Mouse (Mus musculus) hindbrain, embryonic 10.5 days (tissue): ENCODE results near the gene Polr2g. TPM values are rescaled to one million over a fixed set of nuclear protein-coding genes. Genes with fewer than 3 reads are reported as not detected.
A peak's percentile ranks its signal among the peaks of the same experiment; 100 is the strongest.

Experiments used
- DNase-seq: peaks from one replicate; pipeline ENCODE4 v3.0.0-alpha.2; 2017; ENCODE audit warnings: low spot score
- H3K27ac ChIP-seq: fragments of 300-500 bp; sonication (generic); 2 replicates; pipeline ENCODE4 v1.5.1; 2016; ENCODE audit warnings: mild to moderate bottlenecking, moderate library complexity
- H3K27me3 ChIP-seq: fragments of 300-500 bp; sonication (generic); 2 replicates; pipeline ENCODE4 v1.6.1; 2016; ENCODE audit warnings: mild to moderate bottlenecking; ENCODE audit not compliant: poor library complexity, insufficient read depth, severe bottlenecking
- H3K36me3 ChIP-seq: fragments of 300-500 bp; sonication (generic); 2 replicates; pipeline ENCODE4 v1.6.1; 2016; ENCODE audit warnings: mild to moderate bottlenecking, moderate library complexity
- H3K4me1 ChIP-seq: fragments of 300-500 bp; sonication (generic); replicated peaks from 2 replicates; pipeline ENCODE4 v1.6.1; 2016; ENCODE audit warnings: mild to moderate bottlenecking
- H3K4me3 ChIP-seq: fragments of 300-500 bp; sonication (generic); 2 replicates; pipeline ENCODE4 v1.5.1; 2016; ENCODE audit warnings: mild to moderate bottlenecking, moderate library complexity
- H3K9me3 ChIP-seq: fragments of 300-500 bp; sonication (generic); 2 replicates; pipeline ENCODE4 v1.6.1; 2016; ENCODE audit warnings: mild to moderate bottlenecking, moderate library complexity
- WGBS: fragments of 180-500 bp; shearing (Covaris S2); methylation state at CpG from one replicate; pipeline ENCODE4 v1.1.7; 2016; 5-methylcytosine and 5-hydroxymethylcytosine counted together
- polyA plus RNA-seq: library from polyadenylated mRNA; unstranded; fragments of >200 nt; fragmentation: Nextera tagmentation; extraction: Ambion mirVana; gene quantifications from 2 replicates; pipeline ENCODE4 v1.2.1, GENCODE M21; 2016

Polr2g gene
- polyA plus RNA-seq, 1 experiment from 2014 or later, result 189 TPM

- H3K4me3 ChIP-seq, result peak overlapping the region; percentile 69
- no peaks in the 10 kb centered on the region for H3K9me3 ChIP-seq
- WGBS, result 91% methylated on average over 9 of the region's 9 CpGs
- no peaks in the 10 kb centered on the region for H3K27me3 ChIP-seq
- DNase-seq, result no peak
- H3K36me3 ChIP-seq, result peaks cover 52% of the 10 kb centered on the region
- H3K4me1 ChIP-seq, result peaks cover 25% of the 10 kb centered on the region
- H3K27ac ChIP-seq, result peak overlapping the region; percentile 94
Measured at GRCm38 (mm10) chr19:8803204-8803780, 4.9 kb upstream of the Polr2g start.

- DNase-seq, result peak; percentile 96
- peaks cover 41% of the 10 kb centered on the region for H3K36me3 ChIP-seq
- peak within 1 kb of the TSS; percentile 69 for H3K4me3 ChIP-seq
- under 1% methylated on average over 30 of the region's 30 CpGs for WGBS
- H3K27me3 ChIP-seq, result no peaks in the 10 kb centered on the region
- no peaks in the 10 kb centered on the region for H3K9me3 ChIP-seq
- H3K4me1 ChIP-seq, result peaks cover 32% of the 10 kb centered on the region
- peak within 1 kb of the TSS; percentile 94 for H3K27ac ChIP-seq
Measured at GRCm38 (mm10) chr19:8802130-8802821, 3.9 kb upstream of the Polr2g start, which contains the start of gene Zbtb3. TSS of gene Zbtb3 (plus strand) at chr19:8802555.

GRCm38 (mm10) chr19:8798947-8799315, 554 bp upstream of the Polr2g start:
- Histone ChIP-seq H3K4me3 (peak overlapping the region; percentile 86; the same call in 1 of the 2 replicates), H3K9me3 (no peaks in the 10 kb centered on the region), H3K4me1 (peaks cover 34% of the 10 kb centered on the region), H3K27ac (peak overlapping the region; percentile 91; the same call in 1 of the 2 replicates), H3K27me3 (no peaks in the 10 kb centered on the region), H3K36me3 (peaks cover 34% of the 10 kb centered on the region)
- DNase-seq, result no peak

DNA sequence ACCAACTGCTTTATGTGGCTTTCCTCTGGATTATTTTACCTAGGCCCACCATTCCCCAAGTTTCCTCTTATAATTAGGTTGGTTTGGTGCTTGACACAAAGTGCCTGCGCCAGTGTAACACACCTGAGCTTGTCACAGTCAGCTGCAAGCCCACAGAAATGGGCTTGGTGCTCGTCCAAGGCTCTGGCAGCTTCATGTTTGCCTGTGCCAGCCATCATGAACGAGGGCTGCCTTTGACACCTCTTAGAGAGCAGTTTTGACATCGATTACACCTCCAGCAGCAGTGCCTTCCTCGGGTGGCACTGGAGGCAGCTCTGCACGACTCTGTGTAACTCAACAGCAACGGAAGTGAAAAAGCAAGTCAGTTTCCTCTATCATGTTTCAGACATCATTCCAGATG, 8.2 kb downstream of the Polr2g start:
- H3K4me3 ChIP-seq, result no peak overlapping the region
- no peak for DNase-seq
- peaks cover 19% of the 10 kb centered on the region for H3K4me1 ChIP-seq
- no peak overlapping the region for H3K27ac ChIP-seq
- H3K9me3 ChIP-seq, result peaks cover 2% of the 10 kb centered on the region; the same call in 1 of the 2 replicates
- 84% methylated on average over 7 of the region's 7 CpGs for WGBS
- no peaks in the 10 kb centered on the region for H3K27me3 ChIP-seq
- H3K36me3 ChIP-seq, result peaks cover 47% of the 10 kb centered on the region

GRCm38 (mm10) chr19:8789171-8789570, 9.2 kb downstream of the Polr2g start:
- H3K27me3 ChIP-seq, result no peaks in the 10 kb centered on the region
- peaks cover 2% of the 10 kb centered on the region; the same call in 1 of the 2 replicates for H3K9me3 ChIP-seq
- no peak overlapping the region for H3K4me3 ChIP-seq
- DNase-seq, result no peak
- 69% methylated on average over 1 of the region's 1 CpGs for WGBS
- peaks cover 40% of the 10 kb centered on the region for H3K36me3 ChIP-seq
- H3K4me1 ChIP-seq, result peaks cover 23% of the 10 kb centered on the region
- H3K27ac ChIP-seq, result no peak overlapping the region

DNA sequence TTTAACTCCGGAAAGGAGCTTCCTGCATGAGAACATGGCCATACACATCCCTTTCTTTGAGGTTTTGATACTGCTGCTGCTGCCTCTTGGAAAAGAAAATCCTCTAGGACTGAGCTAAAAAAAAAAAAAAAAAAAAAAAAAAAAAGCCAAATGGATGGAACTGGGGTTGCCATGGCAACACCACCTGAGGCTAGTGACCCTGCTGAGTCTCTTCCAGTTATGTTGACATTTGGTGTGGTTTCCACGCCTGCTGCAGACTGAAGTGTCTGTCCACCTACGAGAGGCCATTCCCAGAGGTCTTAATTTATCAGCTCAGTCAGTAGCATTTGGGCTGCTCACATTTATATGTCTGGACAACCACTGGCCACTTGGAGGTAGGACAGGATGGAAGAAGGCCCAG, 9.9 kb downstream of the Polr2g start:
- peaks cover 2% of the 10 kb centered on the region; the same call in 1 of the 2 replicates for H3K9me3 ChIP-seq
- peaks cover 40% of the 10 kb centered on the region for H3K36me3 ChIP-seq
- H3K4me1 ChIP-seq, result peaks cover 23% of the 10 kb centered on the region
- H3K27me3 ChIP-seq, result no peaks in the 10 kb centered on the region
- peak; percentile 18 for DNase-seq
- 24% methylated on average over 3 of the region's 3 CpGs for WGBS
- H3K4me3 ChIP-seq, result no peak overlapping the region
- no peak overlapping the region for H3K27ac ChIP-seq

- under 1% methylated on average over 32 of the region's 32 CpGs for WGBS
- Histone ChIP-seq H3K36me3 (peaks cover 45% of the 10 kb centered on the region), H3K9me3 (no peaks in the 10 kb centered on the region), H3K27me3 (no peaks in the 10 kb centered on the region), H3K4me3 (peak within 1 kb of the TSS; percentile 84), H3K4me1 (peaks cover 23% of the 10 kb centered on the region), H3K27ac (peak within 1 kb of the TSS; percentile 93)
- DNase-seq, result peak; percentile 91
Measured at GRCm38 (mm10) chr19:8786008-8786781, 12.2 kb downstream of the Polr2g start, which contains the start of gene Taf6l. TSS of gene Taf6l (minus strand) at chr19:8786417.

DNA sequence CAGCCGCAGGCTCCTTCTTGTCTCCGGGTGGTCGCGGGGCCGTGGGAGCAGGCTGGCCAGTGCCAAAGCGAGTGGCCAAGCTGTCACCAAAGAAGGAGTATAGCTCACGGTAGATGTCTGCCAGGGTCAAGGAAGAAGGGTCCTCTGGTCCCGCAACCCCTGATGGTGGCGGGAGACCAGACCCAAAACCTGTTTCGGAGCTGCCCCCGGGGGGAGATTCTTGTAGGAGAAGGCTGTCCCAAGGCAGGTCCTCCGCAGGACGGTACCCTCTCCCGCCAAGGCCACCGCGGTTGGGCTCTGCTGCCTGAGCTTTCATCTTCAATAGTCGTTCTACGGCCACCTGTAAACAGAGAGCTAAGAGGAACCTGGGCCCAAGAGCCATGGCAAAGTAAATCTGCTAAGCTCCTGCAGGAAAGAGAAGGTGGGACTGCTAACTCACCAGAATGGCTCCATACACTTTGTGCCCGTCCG, 23.4 kb downstream of the Polr2g start:
- H3K27ac ChIP-seq, result peak overlapping the region; percentile 98
- H3K36me3 ChIP-seq, result peaks cover 59% of the 10 kb centered on the region
- H3K4me1 ChIP-seq, result peaks cover 47% of the 10 kb centered on the region
- DNase-seq, result no peak
- H3K9me3 ChIP-seq, result no peaks in the 10 kb centered on the region
- 6% methylated on average over 20 of the region's 20 CpGs for WGBS
- peak overlapping the region; percentile 77 for H3K4me3 ChIP-seq
- H3K27me3 ChIP-seq, result no peaks in the 10 kb centered on the region

DNA sequence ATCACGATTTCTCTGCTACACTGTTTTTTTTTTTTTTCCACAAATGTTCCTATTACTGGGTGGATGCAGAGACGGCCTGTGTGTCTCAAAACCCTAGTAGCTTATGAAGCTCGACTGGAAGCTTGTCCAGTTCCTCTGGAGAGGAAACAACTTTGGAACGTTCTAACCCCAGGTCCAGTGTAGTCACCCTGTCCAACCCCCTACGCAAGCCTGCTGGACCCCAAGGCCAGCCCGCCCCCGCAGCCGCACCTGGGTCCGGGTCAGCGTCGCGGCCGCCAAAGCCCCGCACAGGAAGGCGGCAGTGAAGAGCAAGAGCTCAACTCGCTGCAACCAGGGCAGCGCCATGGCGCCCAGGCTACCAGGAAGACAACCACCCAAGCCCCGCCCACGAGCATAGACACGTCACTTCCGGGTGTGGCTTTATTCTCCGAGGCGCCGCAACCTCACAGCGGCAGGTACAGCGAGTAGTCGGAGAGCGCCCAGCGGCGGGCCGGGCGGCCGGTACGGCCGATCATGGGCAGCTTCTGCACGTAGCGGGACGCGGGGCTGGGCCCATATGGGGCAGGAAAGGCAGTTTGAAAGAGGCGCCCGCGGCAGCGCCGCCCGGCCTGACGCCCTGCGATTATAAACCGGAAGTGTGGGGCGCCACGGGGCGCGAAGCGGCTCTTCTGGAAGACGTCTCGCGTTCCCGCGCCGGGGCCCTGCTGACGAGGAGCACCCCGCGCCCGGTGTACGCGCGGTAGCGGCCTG, 24.1 kb downstream of the Polr2g start, which contains the start of gene Tmem179b:
TSS of gene Tmem179b (minus strand) at position 382 of the 750 bp plus-strand sequence.
- no peaks in the 10 kb centered on the region for H3K27me3 ChIP-seq
- under 1% methylated on average over 68 of the region's 68 CpGs for WGBS
- H3K4me1 ChIP-seq, result peaks cover 47% of the 10 kb centered on the region
- peak within 1 kb of the TSS; percentile 98 for H3K27ac ChIP-seq
- H3K4me3 ChIP-seq, result peak within 1 kb of the TSS; percentile 77
- peak; percentile 97 for DNase-seq
- H3K9me3 ChIP-seq, result no peaks in the 10 kb centered on the region
- H3K36me3 ChIP-seq, result peaks cover 61% of the 10 kb centered on the region

DNA sequence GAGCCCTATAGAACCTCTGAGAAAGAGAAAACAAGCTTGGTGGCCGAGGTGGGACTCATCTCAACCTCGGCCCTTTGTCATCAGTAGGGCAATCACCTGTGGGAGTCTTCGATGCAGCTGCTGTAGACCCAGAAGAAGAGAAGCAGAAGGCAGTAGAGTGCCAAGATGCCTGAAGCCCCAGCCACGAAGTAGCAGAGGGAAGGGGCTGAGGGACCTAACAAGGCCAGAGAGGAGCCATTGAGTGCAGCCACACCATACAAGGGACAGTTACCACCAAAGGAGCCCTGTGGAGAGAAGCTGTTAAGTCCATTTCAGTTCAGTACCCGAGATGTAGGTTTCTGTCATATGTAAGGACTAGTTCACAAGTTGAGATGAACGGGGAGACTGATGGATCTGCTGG, 25.0 kb downstream of the Polr2g start:
- H3K27ac ChIP-seq, result peak overlapping the region; percentile 98
- peaks cover 63% of the 10 kb centered on the region for H3K36me3 ChIP-seq
- H3K4me3 ChIP-seq, result peak overlapping the region; percentile 77
- WGBS, result 59% methylated on average over 6 of the region's 6 CpGs
- H3K27me3 ChIP-seq, result no peaks in the 10 kb centered on the region
- DNase-seq, result no peak
- no peaks in the 10 kb centered on the region for H3K9me3 ChIP-seq
- peaks cover 47% of the 10 kb centered on the region for H3K4me1 ChIP-seq

DNA sequence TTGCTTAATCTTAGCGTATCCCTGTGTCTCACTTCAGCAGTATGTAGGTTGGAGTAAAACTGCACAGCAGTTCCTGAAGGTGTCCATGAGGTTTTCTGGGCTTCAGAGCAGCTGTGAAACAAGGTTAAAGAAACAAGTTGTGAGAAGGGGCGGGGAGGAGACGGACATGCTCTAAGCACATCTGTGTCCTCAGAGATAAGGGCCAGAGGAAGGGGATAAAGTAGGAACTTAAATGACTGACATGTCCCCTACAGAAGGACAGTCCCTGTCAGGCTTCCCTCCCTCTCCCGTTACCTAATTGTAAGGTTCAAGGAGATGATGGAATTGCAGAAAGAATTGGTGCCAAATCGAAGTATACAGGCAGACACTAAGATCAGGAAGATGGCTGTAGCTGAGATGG, 25.4 kb downstream of the Polr2g start:
- Histone ChIP-seq H3K36me3 (peaks cover 63% of the 10 kb centered on the region), H3K4me3 (peak overlapping the region; percentile 77), H3K9me3 (no peaks in the 10 kb centered on the region), H3K27me3 (no peaks in the 10 kb centered on the region), H3K27ac (peak overlapping the region; percentile 98), H3K4me1 (peaks cover 47% of the 10 kb centered on the region)
- DNase-seq, result no peak
- 87% methylated on average over 5 of the region's 5 CpGs for WGBS
